Mouse (Mus musculus) 3134 (cell line): Measurements from ENCODE around the gene Zfp354b.

Experiments
- DNase-seq: peaks from one replicate; pipeline ENCODE4 v3.0.0-alpha.2; 2011; ENCODE audit warnings: low spot score; ENCODE audit not compliant: insufficient read length; ENCODE audit errors: extremely low read depth

Gene Zfp354b

DNA sequence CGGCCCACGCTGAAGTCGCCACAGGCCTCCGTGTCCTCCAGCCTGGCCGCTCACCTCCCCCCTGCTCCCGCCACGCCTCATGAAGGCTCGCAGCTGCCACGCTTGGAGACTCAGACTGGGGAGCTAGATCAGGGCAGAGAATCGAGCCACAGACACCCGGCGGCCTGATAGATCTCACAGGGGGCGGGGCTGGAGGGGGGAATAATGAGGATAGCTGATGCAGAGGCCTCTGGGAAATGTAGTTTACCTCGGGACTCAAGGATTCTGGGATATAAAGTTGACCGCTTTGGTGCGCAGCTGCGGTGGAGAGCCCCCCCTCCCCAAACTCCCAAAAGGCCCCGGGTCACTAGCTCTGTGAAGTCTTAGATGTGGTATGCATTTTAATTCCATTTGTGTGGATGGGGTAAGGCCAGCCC lies at the start of gene Zfp354b:
Gene Zfp354b (minus strand): TSS at position 183 of the 416 bp plus-strand sequence.
- no peak for DNase-seq

DNA sequence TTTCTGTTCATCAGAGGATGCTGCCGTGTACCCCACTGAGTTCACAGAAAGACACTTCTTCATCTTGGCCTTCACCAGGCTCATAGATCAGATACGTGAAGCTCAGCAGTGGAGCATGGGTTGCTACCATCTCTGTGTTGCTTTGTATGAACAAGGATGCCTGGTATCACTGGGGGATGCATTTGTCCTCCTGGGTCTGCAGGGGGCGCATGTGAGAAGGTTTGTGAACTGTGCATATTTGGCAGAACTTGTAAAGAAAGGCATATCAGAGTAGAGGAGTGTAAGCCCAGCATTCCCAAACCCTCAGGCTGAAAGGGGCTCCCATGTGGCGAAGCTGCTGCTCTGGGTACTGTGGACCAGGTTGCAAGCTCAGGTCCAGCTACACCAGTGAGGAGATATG lies 45.8 kb upstream of the Zfp354b start:
- DNase-seq: no peak

DNA sequence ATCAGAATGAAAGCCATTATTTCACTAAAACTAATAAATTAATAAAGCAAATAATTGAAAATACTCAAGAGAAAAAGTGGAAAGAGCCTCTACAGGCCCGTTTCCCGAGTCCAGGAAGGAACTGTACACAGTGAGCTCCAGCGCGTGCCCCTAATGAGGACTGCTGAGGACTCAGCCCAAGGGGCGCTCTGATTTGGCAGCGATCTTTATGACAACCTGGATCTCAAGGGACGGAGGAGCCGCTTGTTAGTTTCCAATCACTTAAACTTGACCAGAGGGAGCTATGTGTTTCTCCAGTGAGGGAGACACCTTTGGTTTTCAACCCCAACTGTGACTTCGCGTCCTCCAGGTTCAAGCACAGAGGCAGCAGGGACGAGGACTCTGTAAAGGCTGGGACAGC lies 34.8 kb upstream of the Zfp354b start, which contains the start of gene Olfr1378:
Gene Olfr1378 (plus strand): TSS at position 301 of the 400 bp plus-strand sequence.
- no peak for DNase-seq

DNA sequence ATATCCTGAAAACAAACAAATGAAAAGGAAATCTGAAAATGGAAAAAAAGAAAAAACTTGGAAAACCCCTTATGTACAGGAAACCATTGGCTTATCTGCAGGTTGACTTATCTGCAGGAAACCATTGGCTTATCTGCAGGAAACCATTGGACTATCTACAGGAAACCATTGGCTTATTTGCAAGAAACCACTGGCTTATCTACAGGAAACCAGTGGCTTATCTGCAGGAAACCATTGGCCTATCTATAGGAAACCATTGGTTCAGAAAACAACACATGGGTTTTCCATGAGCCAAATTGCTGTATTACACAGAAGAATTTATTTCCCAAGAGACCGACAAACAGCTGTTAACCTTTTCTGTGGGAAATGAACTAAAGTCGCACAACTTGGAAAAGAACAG lies 33.5 kb upstream of the Zfp354b start:
- DNase-seq: no peak

DNA sequence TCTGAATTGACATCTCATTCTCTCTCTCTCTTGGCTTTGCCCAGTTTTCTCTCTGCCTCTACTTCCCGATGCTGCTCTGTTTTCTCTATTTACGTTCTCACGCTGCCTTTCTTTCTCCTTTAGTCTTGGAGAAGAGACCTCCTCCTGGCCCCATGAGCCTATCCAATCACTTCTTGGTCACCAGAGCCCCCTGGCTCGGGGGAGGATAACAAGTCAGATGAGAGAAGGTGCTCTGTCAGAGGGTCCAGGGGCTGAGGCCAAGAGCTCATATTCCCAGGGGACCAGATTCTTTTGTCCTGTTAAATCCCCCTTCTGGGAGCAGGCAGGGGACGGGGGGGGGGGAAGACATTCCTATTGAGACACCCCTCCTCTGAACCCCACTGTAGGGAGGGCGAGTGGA lies 22.2 kb upstream of the Zfp354b start, which contains the start of gene Prop1:
Gene Prop1 (minus strand): TSS at position 101 of the 400 bp plus-strand sequence.
- no peak for DNase-seq

DNA sequence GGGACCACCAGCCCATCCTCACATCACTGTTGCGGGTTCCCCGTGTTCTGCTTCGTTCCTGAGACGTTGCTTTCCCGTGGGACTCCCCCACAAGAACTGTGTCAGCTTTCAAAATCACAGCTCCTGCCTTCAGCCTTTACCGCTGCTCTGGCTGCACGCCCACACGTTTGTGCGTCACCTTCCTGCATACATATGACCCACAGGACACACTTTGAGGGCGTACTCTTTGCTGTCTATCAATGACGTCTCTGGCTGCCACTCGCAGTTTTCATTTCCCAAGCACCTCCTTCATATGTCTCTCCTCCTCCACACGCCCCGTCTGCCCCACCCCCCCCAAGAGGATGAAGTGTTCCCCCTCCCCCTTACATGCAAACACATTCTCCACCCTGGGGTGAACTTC lies 20.9 kb upstream of the Zfp354b start:
- no peak for DNase-seq

DNA sequence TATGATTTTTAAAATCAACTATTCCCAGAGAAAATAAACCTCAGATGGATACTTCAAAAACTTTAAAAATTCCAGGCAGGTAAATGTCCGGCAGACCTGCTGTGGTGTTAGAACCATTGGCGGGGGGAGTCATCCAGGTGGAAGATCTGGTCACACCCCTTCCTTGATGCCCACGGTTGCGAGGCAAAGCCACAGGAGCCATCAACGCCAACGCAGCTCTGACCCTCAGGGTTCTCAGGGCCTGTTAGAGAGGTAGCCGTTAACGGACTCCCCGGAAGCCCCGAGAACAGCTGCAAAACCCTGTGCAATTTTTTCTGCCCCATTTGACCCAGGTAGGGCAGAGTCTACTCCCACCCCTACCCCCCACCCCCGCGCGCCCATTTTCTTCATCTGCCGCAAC lies 12.1 kb upstream of the Zfp354b start, which contains the start of gene 4933414I15Rik:
Gene 4933414I15Rik (minus strand): TSS at position 260 of the 400 bp plus-strand sequence.
- DNase-seq: no peak

DNA sequence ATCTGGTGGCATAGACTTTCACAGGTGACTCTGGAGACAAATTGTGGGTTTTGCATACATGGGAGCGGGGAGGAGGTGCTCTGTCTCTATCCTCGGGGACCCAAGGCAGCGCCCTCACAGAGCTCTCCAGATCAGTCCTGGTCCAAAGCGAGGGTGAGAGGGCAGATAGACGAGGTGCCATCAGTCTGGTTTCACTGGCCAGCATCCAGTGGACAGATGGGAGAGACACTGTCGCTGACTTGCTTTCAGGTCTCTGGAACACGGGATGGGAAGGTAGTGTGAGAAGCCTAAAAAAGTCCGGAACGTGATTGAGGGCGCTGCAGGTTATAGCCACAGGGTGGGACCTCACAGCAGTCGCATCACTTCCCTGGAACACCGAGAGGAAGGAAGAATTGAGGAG lies 11.0 kb upstream of the Zfp354b start:
- DNase-seq: no peak

DNA sequence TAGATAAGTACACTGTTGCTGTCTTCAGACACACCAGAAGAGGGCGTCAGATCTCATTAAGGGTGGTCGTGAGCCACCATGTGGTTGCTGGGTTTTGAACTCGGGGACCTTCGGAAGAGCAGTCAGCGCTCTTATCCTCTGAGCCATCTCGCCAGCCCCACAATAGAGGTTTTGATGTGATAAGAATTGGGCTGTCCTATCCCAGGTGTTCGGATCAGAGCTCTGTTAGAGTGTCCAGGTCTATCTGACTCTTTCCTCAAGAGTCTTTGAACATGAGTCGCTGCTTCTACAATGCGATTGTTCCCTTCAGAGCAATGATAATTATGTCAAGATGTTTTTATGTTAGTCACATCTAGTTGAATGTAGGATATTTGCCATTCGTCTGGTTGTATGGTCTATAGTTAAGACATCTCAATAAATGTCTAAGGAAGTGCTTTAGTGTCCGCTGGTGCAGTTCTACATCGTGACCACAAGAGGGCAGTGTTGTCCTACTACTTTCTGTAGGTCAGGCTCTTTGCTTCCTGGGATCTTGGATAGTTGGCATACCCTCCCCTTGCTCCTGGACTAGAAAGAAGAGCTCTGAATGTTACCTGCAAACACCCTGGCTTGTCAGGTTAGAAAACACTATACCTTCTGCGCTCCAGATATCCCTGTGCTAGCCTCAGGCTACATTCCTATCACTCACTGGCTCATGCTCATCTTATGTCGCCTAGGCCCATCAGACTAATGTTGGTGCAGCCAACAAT lies 8.4 kb upstream of the Zfp354b start:
- DNase-seq: no peak

DNA sequence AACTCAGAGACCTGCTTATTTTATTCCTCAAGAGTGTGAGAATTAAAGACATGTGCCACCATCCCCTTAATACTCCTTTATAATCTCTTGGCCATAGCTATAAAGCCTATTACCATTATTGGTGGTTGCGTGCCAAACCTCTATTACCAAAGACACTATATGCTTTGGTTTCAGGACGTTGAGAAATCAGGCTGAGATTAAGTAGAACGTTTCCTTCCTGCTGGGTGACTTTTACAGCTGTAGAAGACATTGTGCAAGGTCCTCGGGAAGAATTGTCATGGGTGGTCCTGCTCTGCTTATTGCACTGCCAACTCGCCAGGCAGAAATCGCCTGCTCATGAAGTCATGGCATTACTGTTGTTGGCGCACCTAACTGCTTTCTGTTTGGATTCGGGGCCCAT lies 7.0 kb upstream of the Zfp354b start:
- no peak for DNase-seq

DNA sequence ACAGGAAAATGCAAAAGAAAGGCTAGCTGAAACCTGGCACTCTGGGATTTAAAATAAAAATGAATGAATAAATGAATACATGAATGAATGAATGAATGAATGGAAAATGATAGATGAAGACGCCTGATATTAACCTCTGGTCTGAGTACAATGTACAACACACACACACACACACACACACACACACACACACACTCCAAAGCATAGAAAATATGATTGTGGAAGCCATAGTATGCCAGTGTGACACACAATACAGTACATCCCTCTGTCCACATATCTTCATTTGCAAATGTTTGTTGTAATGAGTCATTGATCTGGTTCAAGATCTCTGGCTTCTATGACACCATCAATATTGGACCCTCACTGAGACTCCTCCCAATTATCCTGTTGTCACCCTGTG lies 607 bp upstream of the Zfp354b start:
- DNase-seq: no peak

DNA sequence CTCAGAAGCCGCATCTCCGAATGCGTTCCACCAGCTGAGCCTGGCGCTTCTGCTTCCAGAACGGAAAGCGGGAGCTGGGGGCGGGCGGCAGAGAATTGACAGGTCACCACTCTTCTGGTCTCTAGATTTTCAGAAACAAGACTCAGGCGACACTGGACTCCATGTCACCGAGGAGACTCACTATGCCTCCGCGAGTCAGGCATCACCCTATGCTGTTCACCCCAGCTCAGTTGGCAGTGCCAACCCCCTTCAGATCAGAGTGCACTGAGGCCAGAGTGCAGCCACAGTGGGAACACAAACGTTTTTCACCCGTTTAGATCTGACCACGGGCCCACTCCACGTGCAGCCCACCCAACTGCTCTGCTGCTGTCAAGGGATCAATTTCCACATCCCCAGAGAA lies 412 bp downstream of the Zfp354b start:
- DNase-seq: no peak

DNA sequence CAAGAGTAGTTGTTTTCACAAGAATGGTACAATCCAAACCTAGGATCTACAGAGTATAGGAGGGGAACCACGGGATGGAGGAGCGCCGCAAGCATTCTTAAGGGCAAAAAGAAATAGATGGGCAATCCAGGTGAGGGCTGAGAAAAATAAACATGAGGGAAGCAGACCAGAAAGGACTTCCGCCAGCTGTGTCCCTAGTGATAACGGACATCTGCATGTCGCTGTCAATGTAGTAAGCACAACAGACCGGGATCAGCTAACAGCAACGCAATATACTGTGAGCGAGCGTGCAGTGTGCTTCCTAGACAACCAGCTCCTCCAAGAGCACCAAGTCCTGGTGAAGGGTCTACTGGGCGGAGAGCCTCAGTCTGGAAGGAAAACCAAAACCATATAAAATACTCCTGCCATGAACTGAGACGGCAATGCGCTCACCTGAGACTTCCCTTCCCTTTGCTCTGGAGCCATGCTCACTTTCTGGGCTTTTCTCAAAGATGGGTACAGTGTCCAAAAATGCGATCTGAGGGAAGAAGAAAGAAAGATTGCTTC lies 891 bp downstream of the Zfp354b start:
- DNase-seq: no peak

DNA sequence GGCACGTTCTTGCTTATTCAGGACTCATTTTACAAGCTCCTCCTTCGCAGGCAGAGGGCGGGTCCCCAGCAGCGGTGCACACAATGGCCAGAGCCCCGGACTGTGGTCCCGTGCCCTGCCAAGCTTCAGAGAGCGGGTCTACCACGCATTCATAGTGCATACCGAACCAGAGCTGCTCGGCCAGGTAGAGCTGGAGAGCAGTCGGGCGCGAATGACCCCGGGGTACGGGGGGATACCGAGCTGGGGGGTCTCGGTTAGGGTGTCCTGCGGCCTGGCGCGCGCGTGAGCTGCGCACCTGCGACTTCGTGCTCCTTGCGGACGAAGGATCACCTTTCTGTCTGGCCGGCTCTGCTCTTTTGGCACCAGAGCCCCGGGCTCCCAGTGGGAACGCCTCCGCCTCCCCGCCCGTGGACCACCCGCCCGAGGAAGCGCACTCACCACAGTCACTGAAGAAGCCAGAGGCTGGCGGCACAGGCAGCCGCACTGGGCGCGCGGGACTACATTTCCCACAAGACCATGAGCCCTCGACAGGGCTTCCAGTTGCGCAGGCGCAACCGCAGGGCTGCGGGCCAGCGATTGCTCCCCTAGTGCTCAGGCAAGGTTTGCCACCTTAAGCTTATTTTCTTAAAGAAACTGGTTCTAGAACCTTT lies 15.6 kb downstream of the Zfp354b start, which contains the start of gene Zfp2:
Gene Zfp2 (minus strand): TSS at position 495 of the 650 bp plus-strand sequence.
- DNase-seq: peak; percentile 40

DNA sequence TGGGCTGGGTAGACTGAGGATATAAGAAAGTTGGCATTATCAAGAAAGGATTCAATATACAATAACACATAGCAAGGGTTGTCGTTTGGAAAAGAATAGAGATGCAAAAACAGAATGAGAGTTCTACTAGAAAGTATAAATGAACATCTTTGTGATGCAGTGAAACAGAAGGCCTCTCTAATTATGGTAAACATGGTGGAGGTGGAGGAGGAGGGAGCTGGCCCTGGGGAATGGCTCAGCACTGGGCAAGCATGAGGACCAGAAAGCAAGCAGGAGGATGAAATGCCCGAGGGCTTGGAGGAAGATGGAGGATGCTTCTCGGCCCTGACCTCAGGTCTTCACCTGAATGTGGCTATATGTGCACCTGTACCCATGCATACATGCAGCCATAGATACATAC lies 17.0 kb downstream of the Zfp354b start:
- DNase-seq: no peak

DNA sequence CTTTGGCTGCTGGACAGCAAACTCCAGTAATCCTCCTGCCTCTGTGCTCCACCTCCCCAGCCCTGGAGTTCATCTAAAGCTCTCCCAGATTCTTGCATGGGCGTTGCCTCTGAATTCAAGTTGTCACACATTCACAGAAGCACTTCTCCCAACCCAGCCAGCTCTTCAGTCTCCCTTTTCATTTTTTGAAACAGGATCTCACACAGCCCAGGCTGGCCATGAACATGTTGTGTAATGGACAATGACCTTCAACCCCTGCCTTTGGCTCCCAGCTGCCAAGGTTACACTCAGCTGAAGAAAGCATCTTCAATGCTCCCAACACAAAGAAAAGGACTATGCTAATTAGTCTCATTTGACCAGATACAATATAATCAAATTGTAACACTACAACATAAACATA lies 18.1 kb downstream of the Zfp354b start:
- DNase-seq: no peak

DNA sequence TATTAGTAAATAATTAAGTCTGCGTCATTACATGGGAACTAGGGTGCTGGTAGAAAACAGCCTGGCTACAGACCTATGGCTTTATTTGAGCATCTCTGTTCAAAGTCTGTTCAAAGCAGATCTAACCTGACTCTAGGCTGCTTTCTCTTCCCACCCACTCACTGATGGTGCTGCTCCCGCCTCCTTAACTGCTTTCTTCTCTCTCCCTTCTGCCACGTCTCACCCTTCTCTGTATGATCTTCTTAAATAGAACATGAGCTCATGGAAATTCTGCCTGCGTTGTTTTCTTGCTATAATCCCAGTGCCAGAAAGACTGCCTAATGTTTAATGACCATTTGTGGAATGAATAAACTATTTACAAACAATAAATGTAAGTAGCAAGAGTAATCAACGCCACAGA lies 23.3 kb downstream of the Zfp354b start:
- DNase-seq: no peak

DNA sequence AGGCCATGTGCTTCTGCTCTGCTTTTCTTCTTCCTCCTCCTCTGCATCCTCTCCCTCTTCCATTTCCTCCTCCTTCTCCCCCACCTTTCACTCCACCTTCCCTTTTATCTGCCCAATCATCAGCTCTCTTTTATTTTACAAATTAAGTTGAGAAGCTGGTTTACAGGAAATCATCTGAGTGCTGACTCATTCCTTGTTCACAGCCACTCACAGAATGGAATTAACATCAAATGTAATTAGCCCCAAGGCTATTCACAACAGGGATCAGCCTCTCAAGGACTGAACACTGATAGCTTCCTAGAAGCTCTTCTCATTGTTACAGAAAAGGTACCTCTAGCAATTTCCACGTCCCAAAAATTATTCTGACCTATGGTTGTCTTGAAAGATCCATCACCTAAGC lies 34.1 kb downstream of the Zfp354b start:
- no peak for DNase-seq

DNA sequence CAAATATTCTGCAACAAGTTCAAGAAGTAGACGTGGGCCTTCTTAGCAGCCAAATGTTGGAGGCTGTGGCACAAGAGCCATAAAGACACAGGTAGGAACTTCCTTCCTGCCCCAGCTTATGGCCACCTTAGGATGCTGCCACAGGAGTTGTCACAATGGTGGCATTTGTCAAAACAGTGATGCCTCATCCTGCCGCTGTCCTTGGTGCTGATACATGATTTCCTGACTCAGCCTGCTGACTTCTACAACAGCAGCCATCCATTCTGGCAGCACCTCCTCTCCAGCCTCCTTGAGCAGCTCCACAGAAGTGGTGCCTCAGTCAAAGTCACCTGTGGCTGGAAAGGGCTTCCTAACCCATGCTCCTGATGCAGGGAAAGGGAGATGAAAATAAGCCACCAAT lies 39.0 kb downstream of the Zfp354b start:
- no peak for DNase-seq

DNA sequence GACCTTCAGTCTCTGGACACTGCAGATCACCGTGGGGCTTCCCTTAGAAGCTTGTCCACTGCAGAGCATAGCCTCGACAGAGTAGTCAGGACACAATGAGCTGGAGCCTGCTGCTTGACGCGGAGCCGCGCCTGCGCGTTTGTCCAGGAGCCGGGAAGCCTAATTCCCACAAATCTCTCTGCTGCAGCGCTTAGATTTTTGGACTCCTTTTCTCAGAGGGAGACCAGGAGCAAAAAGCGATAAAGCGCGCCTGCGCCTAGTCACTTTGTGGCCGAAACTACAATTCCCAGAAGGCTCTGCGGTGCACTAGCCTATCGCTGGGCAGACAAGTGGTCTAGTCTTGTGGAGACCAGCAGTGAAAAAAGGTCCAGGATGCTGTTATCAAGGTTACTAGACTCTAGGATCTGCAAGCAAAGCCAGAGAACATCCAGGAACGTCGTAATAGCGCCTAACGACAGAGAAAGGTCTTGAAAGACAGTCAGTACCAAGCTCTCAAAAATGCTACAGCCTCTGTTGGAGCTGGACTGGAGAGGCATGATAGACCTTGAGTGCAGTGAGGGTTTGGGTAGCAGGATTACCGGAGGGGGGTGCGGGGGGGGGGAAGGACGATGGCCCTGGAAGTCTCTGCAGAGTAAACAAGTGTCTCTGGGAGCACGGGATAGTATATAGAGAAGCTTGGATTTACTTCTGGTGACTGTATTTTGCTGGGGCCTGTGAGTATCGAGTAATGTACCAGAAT lies 43.9 kb downstream of the Zfp354b start, which contains the start of gene Zfp454:
Gene Zfp454 (minus strand): TSS at position 262 of the 739 bp plus-strand sequence.
- DNase-seq: no peak

DNA sequence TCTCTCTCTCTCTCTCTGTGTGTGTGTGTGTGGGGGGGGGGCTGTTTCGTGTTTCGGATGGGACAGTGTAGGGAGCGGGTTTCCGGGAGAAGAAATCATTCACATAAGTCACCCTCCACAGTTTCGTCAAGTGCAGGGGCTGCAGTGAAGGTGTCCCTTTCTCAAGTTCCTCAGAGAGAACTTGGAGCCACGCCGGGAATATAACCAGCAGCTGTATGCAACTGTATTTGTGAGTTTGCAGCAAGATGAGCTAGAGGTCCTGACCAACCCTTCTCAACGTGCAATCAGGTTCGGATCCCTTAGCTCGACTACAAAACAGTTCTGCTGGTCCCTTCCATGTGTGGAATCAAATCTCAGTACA lies 44.5 kb downstream of the Zfp354b start:
- no peak for DNase-seq
